Comparison of ENCODE assay signal across 7 mouse cellular contexts in the genomic region with DNA sequence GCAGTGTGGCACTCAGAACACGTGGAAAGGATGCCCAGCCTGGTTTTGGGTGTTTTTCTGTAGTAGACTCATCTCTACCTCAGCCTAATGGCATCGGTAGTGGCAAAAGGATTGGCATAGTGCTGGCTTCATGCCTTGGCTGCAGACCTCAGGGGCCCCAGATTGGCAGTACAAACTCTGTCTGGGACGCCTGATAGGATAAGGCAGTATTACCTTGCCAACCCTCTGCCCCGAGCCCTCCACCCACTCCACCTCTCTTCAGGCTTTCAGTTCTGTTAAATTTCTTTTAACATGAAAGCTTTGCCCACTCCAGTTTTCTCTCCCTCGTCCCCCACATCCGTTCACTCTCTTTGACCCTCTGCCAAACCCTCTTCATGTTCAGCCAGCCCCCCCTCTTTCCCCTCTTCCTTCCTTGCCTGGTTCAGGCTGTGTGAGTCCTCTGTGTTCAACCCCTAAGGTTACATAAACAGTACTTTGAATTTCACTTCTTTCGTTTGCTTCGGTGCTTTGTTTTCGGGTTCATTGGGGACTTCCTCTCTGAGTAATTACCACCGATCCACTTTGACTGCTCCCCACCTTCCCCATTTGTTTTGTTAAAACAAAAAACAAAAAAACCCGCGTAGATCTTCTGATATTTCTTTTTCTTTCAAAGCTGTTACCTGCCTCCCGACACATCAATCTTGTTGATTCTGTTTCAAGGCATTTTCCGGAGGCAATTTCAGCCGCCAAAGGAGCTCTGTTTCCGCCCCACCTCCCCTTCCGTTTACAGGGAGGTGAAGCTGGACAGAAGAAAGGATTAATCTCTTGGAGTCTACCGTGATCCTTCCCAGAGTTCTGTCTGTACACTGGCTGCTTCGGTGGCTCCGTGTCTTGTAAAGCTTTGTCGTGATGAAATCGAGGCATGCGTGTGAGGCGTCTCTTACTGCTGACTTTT. TPM values are rescaled to one million over a fixed set of nuclear protein-coding genes. Genes with fewer than 3 reads are reported as not detected.
DNase-seq lines count a peak whose midpoint lies in the region; ATAC-seq lines count a peak whose summit lies in the region.

No protein-coding gene starts in this region.

- no peaks in the 10 kb centered on the region for H3K27me3 ChIP-seq in embryonic facial prominence, embryonic 14.5 days (replicated peaks; ENCODE audit: control insufficient read depth, insufficient read depth, low read length)

- peak; percentile 3 for DNase-seq in right cerebral cortex, adult 18-20 months
- DNase-seq in right cerebral cortex, postnatal 10 days (ENCODE audit: low spot score in 2 of 2): no peak
- DNase-seq in embryonic facial prominence, embryonic 14.5 days (ENCODE audit: low spot score): peak; percentile 49
- DNase-seq in lung, postnatal 36 days: peak; percentile 6
- DNase-seq in thymus, postnatal 4 days: peak; percentile 21
- no peak for DNase-seq in left cerebral cortex, postnatal 14 days (ENCODE audit: low spot score in 2 of 2)

- 28% methylated on average over 24 of the region's 24 CpGs for WGBS in embryonic facial prominence, embryonic 14.5 days

- H3K4me1 ChIP-seq in embryonic facial prominence, embryonic 14.5 days (ENCODE audit: control insufficient read depth, insufficient read depth, low read length): 0 out of 2 replicates have a peak, but pooled peaks cover 5% of the 10 kb centered on the region

- H3K36me3 ChIP-seq in embryonic facial prominence, embryonic 14.5 days (ENCODE audit: control insufficient read depth, insufficient read depth, low read length): no peaks in the 10 kb centered on the region

- H3K27ac ChIP-seq in embryonic facial prominence, embryonic 14.5 days (replicated peaks; ENCODE audit: low read depth, low read length): no peak overlapping the region

- H3K4me2 ChIP-seq in embryonic facial prominence, embryonic 14.5 days (ENCODE audit: low read depth, low read length): peak overlapping the region; percentile 56

- intact Hi-C loops in left cerebral cortex, postnatal 14 days (cut with DNase I): no loop called here

- peak overlapping the region; percentile 27 for H3K4me3 ChIP-seq in embryonic facial prominence, embryonic 14.5 days (ENCODE audit: low read depth, low read length)

- ATAC-seq in embryonic facial prominence, embryonic 14.5 days (ENCODE audit: low read depth): no peak
- ATAC-seq in inflammation-experienced regulatory T-cells, adult 6 months: peak; percentile 60

- H3K9me3 ChIP-seq in embryonic facial prominence, embryonic 14.5 days (ENCODE audit: control insufficient read depth, low read length): peaks cover 4% of the 10 kb centered on the region; the same call in 1 of the 2 replicates

- H3K9ac ChIP-seq in embryonic facial prominence, embryonic 14.5 days (ENCODE audit: low read depth, low read length): no peak overlapping the region

RNA-seq across cellular contexts. Expression of gene Gm17542, which starts 3.9 kb away (rescaled TPM):
- polyA plus RNA-seq in embryonic facial prominence, embryonic 14.5 days (2014; fragmentation: Nextera tagmentation; extraction: Ambion mirVana): not detected in 2 replicates
- polyA plus RNA-seq in inflammation-experienced regulatory T-cells, adult 6 months (2017; shearing (Covaris generic)): not detected
- total RNA-seq in left cerebral cortex, postnatal 14 days (2021): not detected

RNA-seq across cellular contexts. Expression of gene Edar, which starts 38.7 kb away (rescaled TPM):
- 1.4 and 2.6 TPM in 2 replicates for polyA plus RNA-seq in embryonic facial prominence, embryonic 14.5 days (2014; fragmentation: Nextera tagmentation; extraction: Ambion mirVana)
- polyA plus RNA-seq in inflammation-experienced regulatory T-cells, adult 6 months (2017; shearing (Covaris generic)): not detected
- total RNA-seq in left cerebral cortex, postnatal 14 days (2021): under 1 TPM; 0.44 to 0.48 TPM

Comparison
In these comparisons a context has a peak if more than half of its experiments do, and no peak if none do; other contexts are left out.
1. DNase-seq: peak in right cerebral cortex, adult 18-20 months (single experiment), embryonic facial prominence, embryonic 14.5 days (single experiment), lung, postnatal 36 days (single experiment) and thymus, postnatal 4 days (single experiment); none in right cerebral cortex, postnatal 10 days (0 of 2) and left cerebral cortex, postnatal 14 days (0 of 2).